Mouse (Mus musculus) hindbrain, embryonic 16.5 days (tissue): ENCODE measurements around the gene Rps27. TPM values are rescaled to one million over a fixed set of nuclear protein-coding genes. Genes with fewer than 3 reads are reported as not detected.
"Not testable (repeated sequence)": the region's sequence is repeated elsewhere in the genome, so short reads cannot be mapped to it uniquely, and the experiment has no call there.

Experiments used
- ATAC-seq: fragments of 200-750 bp; cut with Nextera tagmentation; 2 replicates; pipeline ENCODE4 v1.8.0; 2017; ENCODE audit warnings: moderate TSS enrichment, moderate library complexity
- H3K27ac ChIP-seq: fragments of 300-500 bp; sonication (generic); 2 replicates; pipeline ENCODE4 v1.5.1; 2014; ENCODE audit warnings: low read depth, mild to moderate bottlenecking, control low read depth, low read length, moderate library complexity
- H3K27me3 ChIP-seq: fragments of 300-500 bp; sonication (generic); replicated peaks from 2 replicates; pipeline ENCODE4 v1.6.1; 2014; ENCODE audit warnings: low read length; ENCODE audit not compliant: control insufficient read depth, insufficient read depth
- H3K36me3 ChIP-seq: fragments of 300-500 bp; sonication (generic); 2 replicates; pipeline ENCODE4 v1.6.1; 2014; ENCODE audit warnings: mild to moderate bottlenecking, low read length, moderate library complexity, mixed read lengths; ENCODE audit not compliant: control insufficient read depth, insufficient read depth
- H3K4me1 ChIP-seq: fragments of 300-500 bp; sonication (generic); 2 replicates; pipeline ENCODE4 v1.6.1; 2014; ENCODE audit warnings: low read depth, low read length; ENCODE audit not compliant: control insufficient read depth, insufficient read depth
- H3K4me2 ChIP-seq: fragments of 300-500 bp; sonication (generic); 2 replicates; pipeline ENCODE4 v1.6.1; 2014; ENCODE audit warnings: mild to moderate bottlenecking, low read length, control low read depth, moderate library complexity
- H3K4me3 ChIP-seq: fragments of 300-500 bp; sonication (generic); 2 replicates; pipeline ENCODE4 v1.5.1; 2014; ENCODE audit warnings: mild to moderate bottlenecking, low read length, control low read depth, moderate library complexity
- H3K9ac ChIP-seq: fragments of 300-500 bp; sonication (generic); 2 replicates; pipeline ENCODE4 v1.6.1; 2014; ENCODE audit warnings: low read depth, mild to moderate bottlenecking, control low read depth, low read length, moderate library complexity
- H3K9me3 ChIP-seq: fragments of 300-500 bp; sonication (generic); 2 replicates; pipeline ENCODE4 v1.6.1; 2014; ENCODE audit warnings: mild to moderate bottlenecking, low read length, moderate library complexity; ENCODE audit not compliant: control insufficient read depth
- WGBS: fragments of 180-500 bp; shearing (Covaris S2); extraction: QIAGEN DNeasy Blood & Tissue Kit; methylation state at CpG from one replicate; pipeline ENCODE4 v1.1.7; 2014; 5-methylcytosine and 5-hydroxymethylcytosine counted together
- polyA plus RNA-seq: library from polyadenylated mRNA; unstranded; fragments of >200 nt; fragmentation: Nextera tagmentation; extraction: Ambion mirVana; gene quantifications from 2 replicates; pipeline ENCODE4 v1.2.1, GENCODE M21; 2015

The Rps27 gene
- polyA plus RNA-seq, result 626 and 662 TPM in 2 replicates

DNA sequence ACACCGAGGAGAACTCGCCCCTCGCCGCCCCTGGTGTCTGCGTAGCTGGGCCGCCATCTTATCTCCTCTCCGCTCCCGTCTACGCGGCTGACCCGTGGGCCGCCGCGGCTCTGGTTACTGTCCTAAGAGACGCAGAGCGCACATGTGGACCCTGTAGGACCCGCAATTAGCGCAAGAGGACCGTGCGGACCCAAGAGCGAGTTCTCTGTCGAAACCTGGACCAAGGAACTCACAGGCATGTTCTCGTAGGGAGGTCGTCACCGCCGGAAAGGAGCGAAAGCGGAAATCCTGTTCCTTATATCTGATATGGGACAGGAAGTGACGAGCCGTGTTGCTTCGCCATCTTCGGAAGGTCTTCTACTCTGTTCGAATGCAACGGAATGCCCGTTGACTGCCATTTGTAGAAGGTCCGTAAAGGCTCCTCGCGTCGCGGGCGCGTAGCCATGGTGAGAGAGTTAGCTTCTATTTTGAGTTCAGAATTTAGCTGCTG is at the start of gene Rps27, which contains the start of gene Rab13:
TSS of gene Rps27 (minus strand) at position 275 of the 490 bp plus-strand sequence.
TSS of gene Rab13 (plus strand) at position 319 of the 490 bp plus-strand sequence.
- Histone ChIP-seq H3K27ac (peak within 1 kb of the TSS; percentile 86), H3K9me3 (no peaks in the 10 kb centered on the region), H3K27me3 (no peaks in the 10 kb centered on the region), H3K4me2 (peak within 1 kb of the TSS; percentile 97), H3K4me3 (peak within 1 kb of the TSS; percentile 80), H3K9ac (peak within 1 kb of the TSS; percentile 85), H3K36me3 (peaks cover 19% of the 10 kb centered on the region), H3K4me1 (peaks cover 23% of the 10 kb centered on the region)
- peak; percentile 96 for ATAC-seq
- WGBS, result under 1% methylated on average over 42 of the region's 42 CpGs

GRCm38 (mm10) chr3:90258521-90258920 is 45.1 kb upstream of the Rps27 start:
- ATAC-seq, result no peak
- H3K4me2 ChIP-seq, result no peak overlapping the region
- no peaks in the 10 kb centered on the region for H3K9me3 ChIP-seq
- H3K4me3 ChIP-seq, result no peak overlapping the region
- H3K27me3 ChIP-seq, result no peaks in the 10 kb centered on the region
- H3K27ac ChIP-seq, result no peak overlapping the region
- H3K4me1 ChIP-seq, result peaks cover 14% of the 10 kb centered on the region
- no peak overlapping the region for H3K9ac ChIP-seq
- WGBS, result 91% methylated on average over 4 of the region's 4 CpGs
- peaks cover 46% of the 10 kb centered on the region for H3K36me3 ChIP-seq

DNA sequence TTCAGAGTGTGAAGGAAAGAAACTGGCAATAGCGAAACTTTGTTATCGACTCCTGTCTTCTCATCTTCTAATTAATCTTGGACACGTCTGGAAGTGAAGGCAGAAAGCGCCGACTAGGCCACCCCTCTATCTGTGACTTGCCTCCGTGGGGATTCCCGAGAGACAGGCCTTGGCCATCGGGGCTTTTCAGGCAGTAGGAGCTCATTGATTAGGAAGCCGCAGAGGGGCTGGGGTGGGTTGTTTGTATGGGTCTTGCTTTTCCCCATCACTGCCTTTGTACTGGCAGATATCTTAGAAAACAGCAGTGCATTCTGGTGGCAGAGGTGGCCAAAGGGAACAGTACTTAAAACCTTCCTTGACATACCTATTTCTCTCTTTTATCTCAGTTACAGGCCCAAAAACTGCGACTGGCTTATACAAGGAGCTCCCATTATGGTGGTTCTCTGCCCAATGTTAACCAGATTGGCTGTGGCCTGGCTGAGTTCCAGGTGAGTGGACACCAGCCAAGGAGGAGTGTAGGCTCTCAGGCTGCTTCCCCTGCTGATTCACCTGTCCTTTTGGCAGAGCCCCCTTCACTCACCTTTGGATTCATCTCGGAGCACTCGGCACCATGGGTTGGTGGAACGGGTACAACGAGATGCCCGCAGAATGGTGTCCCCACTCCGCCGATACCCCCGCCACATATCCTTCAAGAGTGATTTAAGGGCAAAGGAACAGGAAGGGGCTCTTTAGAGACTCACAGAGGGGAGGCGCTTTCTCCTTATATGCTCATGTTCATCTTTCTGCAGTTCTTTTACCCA is 43.5 kb upstream of the Rps27 start:
- peaks cover 14% of the 10 kb centered on the region for H3K4me1 ChIP-seq
- H3K27me3 ChIP-seq, result no peaks in the 10 kb centered on the region
- H3K27ac ChIP-seq, result no peak overlapping the region
- H3K4me3 ChIP-seq, result no peak overlapping the region
- no peaks in the 10 kb centered on the region for H3K9me3 ChIP-seq
- WGBS, result 90% methylated on average over 19 of the region's 19 CpGs
- ATAC-seq, result no peak
- H3K9ac ChIP-seq, result no peak overlapping the region
- no peak overlapping the region for H3K4me2 ChIP-seq
- H3K36me3 ChIP-seq, result peaks cover 33% of the 10 kb centered on the region

DNA sequence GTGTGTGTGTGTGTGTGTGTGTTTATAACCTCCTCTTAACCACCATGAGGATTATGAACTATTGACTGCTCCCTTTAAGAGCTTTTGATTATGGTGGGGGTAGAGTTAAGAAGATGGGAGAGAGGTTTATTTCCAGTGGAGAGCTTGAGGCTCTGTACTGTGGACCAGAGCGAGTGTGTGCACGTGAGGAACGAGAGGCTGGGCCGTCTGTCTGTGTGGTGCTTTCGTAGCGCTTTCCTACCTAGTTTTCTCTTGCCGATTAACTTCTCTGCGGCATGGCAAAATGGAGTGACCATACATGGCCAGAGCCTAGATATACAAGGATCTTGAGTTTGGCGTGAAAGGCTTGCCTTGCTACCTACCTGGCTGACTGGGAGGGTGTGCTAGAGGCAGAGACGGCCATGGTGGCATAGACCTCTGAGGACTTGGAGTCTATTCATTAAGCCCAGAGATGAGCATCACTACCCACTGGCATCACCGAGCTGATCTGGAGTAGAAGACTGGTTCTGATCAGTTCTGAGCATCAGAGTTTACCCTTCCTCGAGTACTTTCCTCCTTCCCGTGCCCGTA is 42.4 kb upstream of the Rps27 start:
- Histone ChIP-seq H3K9ac (no peak overlapping the region), H3K9me3 (no peaks in the 10 kb centered on the region), H3K4me1 (peaks cover 14% of the 10 kb centered on the region), H3K27me3 (no peaks in the 10 kb centered on the region), H3K4me2 (no peak overlapping the region; the same call in 1 of the 2 replicates), H3K4me3 (no peak overlapping the region), H3K27ac (no peak overlapping the region), H3K36me3 (peaks cover 29% of the 10 kb centered on the region)
- no peak for ATAC-seq
- WGBS, result 94% methylated on average over 14 of the region's 14 CpGs

- Histone ChIP-seq H3K9me3 (no peaks in the 10 kb centered on the region), H3K27me3 (no peaks in the 10 kb centered on the region), H3K27ac (no peak overlapping the region; the same call in 1 of the 2 replicates), H3K4me3 (peak overlapping the region; percentile 92), H3K4me2 (peak overlapping the region; percentile 96), H3K4me1 (peaks cover 14% of the 10 kb centered on the region), H3K36me3 (peaks cover 22% of the 10 kb centered on the region), H3K9ac (peak overlapping the region; percentile 92)
- WGBS, result 20% methylated on average over 2 of the region's 2 CpGs
- ATAC-seq, result no peak
Observed at GRCm38 (mm10) chr3:90255194-90255565, 41.7 kb upstream of the Rps27 start.

- Histone ChIP-seq H3K4me1 (peaks cover 14% of the 10 kb centered on the region), H3K27ac (peak overlapping the region; percentile 87), H3K36me3 (peaks cover 16% of the 10 kb centered on the region), H3K27me3 (no peaks in the 10 kb centered on the region), H3K4me3 (peak overlapping the region; percentile 92), H3K4me2 (peak overlapping the region; percentile 96), H3K9ac (peak overlapping the region; percentile 92), H3K9me3 (no peaks in the 10 kb centered on the region)
- peak; percentile 46; the same call in 1 of the 2 replicates for ATAC-seq
- 1% methylated on average over 41 of the region's 41 CpGs for WGBS
Observed at GRCm38 (mm10) chr3:90254419-90255193, 41.2 kb upstream of the Rps27 start.

- ATAC-seq, result peak; percentile 97
- Histone ChIP-seq H3K9ac (peak within 1 kb of the TSS; percentile 92), H3K27me3 (no peaks in the 10 kb centered on the region), H3K4me2 (peak within 1 kb of the TSS; percentile 96), H3K9me3 (no peaks in the 10 kb centered on the region), H3K36me3 (peaks cover 10% of the 10 kb centered on the region; the same call in 1 of the 2 replicates), H3K27ac (peak within 1 kb of the TSS; percentile 87), H3K4me3 (peak within 1 kb of the TSS; percentile 92), H3K4me1 (peaks cover 16% of the 10 kb centered on the region)
- under 1% methylated on average over 37 of the region's 40 CpGs for WGBS
Observed at GRCm38 (mm10) chr3:90253653-90254418, 40.4 kb upstream of the Rps27 start, which contains the start of gene Crtc2. TSS of gene Crtc2 (plus strand) at chr3:90254163.

DNA sequence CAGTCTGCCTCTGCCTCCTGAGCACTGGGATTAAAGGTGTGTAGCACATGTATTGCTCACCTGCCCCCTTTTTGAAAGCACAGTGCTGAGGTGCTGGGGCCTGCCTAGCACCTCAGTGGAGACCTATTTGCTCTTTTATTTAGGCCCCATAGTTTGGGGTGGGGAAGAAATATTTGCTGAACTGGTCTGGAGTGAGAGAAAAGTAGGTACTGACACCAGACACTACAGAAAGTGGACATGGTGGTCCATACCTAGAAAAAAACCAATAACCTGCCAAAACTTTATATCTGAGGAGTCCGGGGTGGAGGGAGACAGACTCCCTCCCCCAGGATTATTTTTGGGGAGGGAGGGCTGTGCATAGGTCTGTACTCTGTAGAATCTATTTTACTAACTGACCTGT is 39.7 kb upstream of the Rps27 start:
- Histone ChIP-seq H3K4me2 (peak overlapping the region; percentile 61), H3K4me1 (peaks cover 20% of the 10 kb centered on the region)
- H3K9me3 ChIP-seq, H3K4me3 ChIP-seq, H3K27me3 ChIP-seq, H3K36me3 ChIP-seq, H3K27ac ChIP-seq, ATAC-seq, H3K9ac ChIP-seq: not testable (repeated sequence)
- WGBS, result 100% methylated on average over 1 of the region's 1 CpGs
